ENCODE assay signal across 25 mouse cellular contexts in the genomic region with DNA sequence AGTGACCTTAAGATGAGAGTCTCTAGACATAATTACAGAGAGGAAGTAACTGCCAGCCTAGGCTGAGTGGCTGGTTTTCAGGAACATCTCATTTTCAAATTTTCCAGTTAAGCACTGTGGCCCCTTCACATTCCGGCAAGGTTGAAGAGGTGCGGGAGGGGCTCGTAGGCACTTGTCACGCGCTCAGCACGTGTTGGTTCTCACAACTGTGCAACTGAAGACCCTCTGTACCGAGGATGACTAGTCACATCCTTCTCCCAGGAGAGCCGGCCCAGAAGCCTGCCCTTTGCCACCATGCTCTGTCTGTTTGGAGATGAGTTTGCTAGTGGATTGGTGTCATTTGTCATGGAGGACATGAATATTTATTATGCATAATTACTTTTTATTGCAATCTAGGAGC.
"Had no signal": no experiment of that assay in that cellular context is flagged by ENCODE, and none has a peak within 500 bp of the region (broad histone marks: within the 10 kb centered on the region; RNA-seq: fewer than 3 reads in every experiment).

No protein-coding gene starts in this region.

- H3K9ac ChIP-seq: heart, embryonic 13.5 days; heart, embryonic 15.5 days; hindbrain, embryonic 12.5 days; hindbrain, embryonic 14.5 days; kidney, embryonic 15.5 days; limb, embryonic 12.5 days; liver, embryonic 13.5 days had no signal

- H3K4me3 ChIP-seq: heart, adult 2 months; heart, embryonic 13.5 days; heart, embryonic 15.5 days; hindbrain, embryonic 12.5 days; kidney, embryonic 15.5 days; left cerebral cortex, adult 2 months; limb, embryonic 10.5 days; limb, embryonic 12.5 days; liver, embryonic 13.5 days had no signal

- H3K9me3 ChIP-seq: heart, embryonic 13.5 days; heart, embryonic 15.5 days; hindbrain, embryonic 12.5 days; kidney, embryonic 15.5 days; limb, embryonic 10.5 days; limb, embryonic 12.5 days; liver, embryonic 13.5 days had no signal

- DNase-seq: gastrocnemius, postnatal 14 days; gastrocnemius, postnatal 36 days; heart, adult 2 months; heart, postnatal 14 days; heart, postnatal 36 days; kidney, adult 11 months; kidney, adult 2 months; kidney, adult 9 months; kidney, postnatal 14 days; kidney, postnatal 36 days; liver; liver, embryonic 13.5 days had no signal

- H3K27me3 ChIP-seq: heart, embryonic 13.5 days; heart, embryonic 15.5 days; hindbrain, embryonic 12.5 days; kidney, embryonic 15.5 days; limb, embryonic 12.5 days; liver, embryonic 13.5 days had no signal

- H3K4me2 ChIP-seq: heart, embryonic 11.5 days; heart, embryonic 13.5 days; heart, embryonic 15.5 days; hindbrain, embryonic 12.5 days; hindbrain, embryonic 14.5 days; kidney, embryonic 15.5 days; limb, embryonic 12.5 days; liver, embryonic 11.5 days; liver, embryonic 13.5 days had no signal

- H3K4me1 ChIP-seq: heart, embryonic 13.5 days; heart, embryonic 15.5 days; kidney, embryonic 15.5 days; limb, embryonic 12.5 days; liver, embryonic 13.5 days had no signal

- H3K36me3 ChIP-seq: heart, embryonic 13.5 days; heart, embryonic 15.5 days; hindbrain, embryonic 12.5 days; kidney, embryonic 15.5 days; limb, embryonic 10.5 days; limb, embryonic 12.5 days; liver, embryonic 13.5 days had no signal

- H3K27ac ChIP-seq: heart, adult 2 months; heart, embryonic 13.5 days; heart, embryonic 15.5 days; hindbrain, embryonic 12.5 days; hindbrain, embryonic 14.5 days; kidney, embryonic 15.5 days; kidney, postnatal 0 days; left cerebral cortex, adult 2 months; limb, embryonic 10.5 days; limb, embryonic 12.5 days; liver, embryonic 13.5 days had no signal

- ATAC-seq: hindbrain, embryonic 16.5 days; intestine, embryonic 16.5 days had no signal
